In the genomic region with DNA sequence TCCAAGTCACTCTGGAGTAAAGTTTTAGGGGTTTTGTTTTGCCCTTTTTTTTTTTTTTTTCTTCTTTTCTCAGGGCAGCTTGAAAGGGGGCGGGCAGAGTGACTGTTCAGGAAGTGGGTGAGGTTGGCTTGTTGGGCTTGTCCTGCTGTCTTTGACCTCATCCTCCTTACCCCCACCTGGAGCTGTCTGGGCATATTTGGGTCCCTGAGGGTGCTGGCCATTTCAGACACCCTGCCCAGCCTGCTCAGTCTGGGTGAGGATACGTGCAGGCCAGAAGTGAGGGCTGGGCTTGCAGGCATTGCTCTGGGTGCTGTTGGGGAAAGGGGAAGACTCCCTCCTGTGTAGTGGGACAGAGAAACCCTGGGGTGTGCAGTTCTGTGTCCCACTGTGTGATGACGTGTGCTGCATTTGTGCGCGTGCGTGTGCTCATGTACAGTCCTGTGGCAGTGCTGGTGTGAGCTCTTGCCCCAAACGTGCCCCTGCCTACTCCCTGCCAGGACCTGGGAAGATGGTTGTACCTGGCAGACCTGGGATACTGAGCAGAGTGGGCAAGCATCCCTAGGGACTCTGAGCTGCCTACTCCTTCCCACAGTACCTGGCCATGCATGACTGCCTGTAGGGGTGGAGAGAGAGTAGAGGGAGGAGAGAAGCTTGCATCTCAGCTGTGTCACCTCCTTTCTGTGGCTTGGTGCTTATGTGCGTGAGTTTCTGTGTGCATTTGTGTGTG, we compare ENCODE assay signal across 9 mouse cellular contexts. TPM values are rescaled to one million over a fixed set of nuclear protein-coding genes. Genes with fewer than 3 reads are reported as not detected.
DNase-seq lines count a peak whose midpoint lies in the region; ATAC-seq and TF ChIP-seq lines count a peak whose summit lies in the region.
"Had no signal": no experiment of that assay in that cellular context is flagged by ENCODE, and none has a peak within 500 bp of the region (broad histone marks: within the 10 kb centered on the region; RNA-seq: fewer than 3 reads in every experiment).

No protein-coding gene starts in this region.

- H3K4me1 ChIP-seq in liver, postnatal 0 days (ENCODE audit: insufficient read depth), result peaks cover 45% of the 10 kb centered on the region
- peaks cover 30% of the 10 kb centered on the region for H3K4me1 ChIP-seq in stomach, embryonic 16.5 days (ENCODE audit: control insufficient read depth, insufficient read depth, low read length)

- H3K27me3 ChIP-seq in liver, postnatal 0 days (ENCODE audit: insufficient read depth, low read length), result no peaks in the 10 kb centered on the region
- H3K27me3 ChIP-seq in stomach, embryonic 16.5 days (ENCODE audit: control insufficient read depth, insufficient read depth, low read length), result no peaks in the 10 kb centered on the region

- TF ChIP-seq CTCF in liver, postnatal 0 days (IDR thresholded peaks at IDR 0.05; ENCODE audit: low read depth), result no peak

- H3K27ac ChIP-seq in liver, postnatal 0 days (ENCODE audit: low read depth), result peak overlapping the region; percentile 94; the same call in 1 of the 2 replicates
- peak overlapping the region; percentile 90 for H3K27ac ChIP-seq in stomach, embryonic 16.5 days (ENCODE audit: low read length)

- DNase-seq in cerebellum, adult 18-20 months, result peak; percentile 18 to 26
- DNase-seq in cerebellum, postnatal 14 days, result no peak
- DNase-seq in urinary bladder, adult 2 months (ENCODE audit: low spot score), result peak; percentile 29
- no peak for DNase-seq in urinary bladder, postnatal 36 days (ENCODE audit: low spot score in 2 of 2)
- peak; percentile 6 for DNase-seq in heart, postnatal 4 days
- peak; percentile 27 for DNase-seq in liver, postnatal 0 days
- DNase-seq in right cerebral cortex, adult 18-20 months, result no peak

- WGBS in liver, postnatal 0 days (ENCODE audit: insufficient replicate concordance), result 50% methylated on average over 8 of the region's 8 CpGs
- 80% methylated on average over 8 of the region's 8 CpGs for WGBS in stomach, embryonic 16.5 days

- H3K9me3 ChIP-seq in liver, postnatal 0 days (ENCODE audit: low read length), result no peaks in the 10 kb centered on the region
- H3K9me3 ChIP-seq in stomach, embryonic 16.5 days (replicated peaks; ENCODE audit: control insufficient read depth, low read length), result no peaks in the 10 kb centered on the region

- H3K9ac ChIP-seq in liver, postnatal 0 days (replicated peaks), result peak overlapping the region; percentile 92
- H3K9ac ChIP-seq in stomach, embryonic 16.5 days (ENCODE audit: low read length), result peak overlapping the region; percentile 95

- H3K4me3 ChIP-seq in liver, postnatal 0 days (ENCODE audit: low read depth, low read length), result peak overlapping the region; percentile 87
- H3K4me3 ChIP-seq in stomach, embryonic 16.5 days (replicated peaks; ENCODE audit: low read length), result peak overlapping the region; percentile 89

- H3K4me2 ChIP-seq in liver, postnatal 0 days (ENCODE audit: low read depth, low read length), result peak overlapping the region; percentile 90
- H3K4me2 ChIP-seq in stomach, embryonic 16.5 days (ENCODE audit: low read depth, low read length), result peak overlapping the region; percentile 83

- ATAC-seq in liver, postnatal 0 days, result no peak
- no peak for ATAC-seq in stomach, embryonic 16.5 days (ENCODE audit: insufficient read depth, low FRiP score)

- H3K36me3 ChIP-seq in liver, postnatal 0 days (replicated peaks; ENCODE audit: insufficient read depth, low read length), result peaks cover 18% of the 10 kb centered on the region
- peaks cover 14% of the 10 kb centered on the region; the same call in 1 of the 2 replicates for H3K36me3 ChIP-seq in stomach, embryonic 16.5 days (ENCODE audit: control insufficient read depth, insufficient read depth, low read length)

- TF ChIP-seq EP300 in liver, postnatal 0 days (IDR thresholded peaks at IDR 0.05; ENCODE audit: low read depth), result no peak

RNA-seq across cellular contexts. Expression of gene Cic, which starts 2.2 kb away (rescaled TPM):
- 30.8 and 58.8 TPM in 2 replicates for polyA plus RNA-seq in urinary bladder, adult 2 months (2012; rRNA removed)
- 100 to 1,000 TPM; 108 to 109 TPM for total RNA-seq in heart, postnatal 4 days (2021)
- 8.9 and 9.7 TPM in 2 replicates for polyA plus RNA-seq in liver, postnatal 0 days (2015; fragmentation: Nextera tagmentation; extraction: Ambion mirVana)
- 26.7 and 27.4 TPM in 2 replicates for polyA plus RNA-seq in stomach, embryonic 16.5 days (2015; fragmentation: Nextera tagmentation; extraction: Ambion mirVana)

RNA-seq across cellular contexts. Expression of gene Erf, which starts 19.1 kb away (rescaled TPM):
- 23.6 and 26.8 TPM in 2 replicates for polyA plus RNA-seq in urinary bladder, adult 2 months (2012; rRNA removed)
- total RNA-seq in heart, postnatal 4 days (2021), result 10 to 100 TPM; 47.5 to 53.2 TPM
- 4.6 and 5.2 TPM in 2 replicates for polyA plus RNA-seq in liver, postnatal 0 days (2015; fragmentation: Nextera tagmentation; extraction: Ambion mirVana)
- 6.9 and 11.0 TPM in 2 replicates for polyA plus RNA-seq in stomach, embryonic 16.5 days (2015; fragmentation: Nextera tagmentation; extraction: Ambion mirVana)

RNA-seq across cellular contexts. Expression of gene Pafah1b3, which starts 28.1 kb away (rescaled TPM):
- polyA plus RNA-seq in urinary bladder, adult 2 months (2012; rRNA removed), result 40.1 and 48.5 TPM in 2 replicates
- 10 to 100 TPM; 37.5 to 38.4 TPM for total RNA-seq in heart, postnatal 4 days (2021)
- polyA plus RNA-seq in liver, postnatal 0 days (2015; fragmentation: Nextera tagmentation; extraction: Ambion mirVana), result 23.4 and 25.4 TPM in 2 replicates
- polyA plus RNA-seq in stomach, embryonic 16.5 days (2015; fragmentation: Nextera tagmentation; extraction: Ambion mirVana), result 186 and 209 TPM in 2 replicates

RNA-seq across cellular contexts. Expression of gene Prr19, which starts 31.5 kb away (rescaled TPM):
- 0.06 TPM in 1 of 2 replicates, not detected in the other for polyA plus RNA-seq in urinary bladder, adult 2 months (2012; rRNA removed)
- not detected for total RNA-seq in heart, postnatal 4 days (2021)
- polyA plus RNA-seq in liver, postnatal 0 days (2015; fragmentation: Nextera tagmentation; extraction: Ambion mirVana), result not detected in 2 replicates
- polyA plus RNA-seq in stomach, embryonic 16.5 days (2015; fragmentation: Nextera tagmentation; extraction: Ambion mirVana), result 0.49 and 0.57 TPM in 2 replicates
- total RNA-seq: heart, postnatal 14 days had no signal

RNA-seq across cellular contexts. Expression of gene Gsk3a, which starts 32.1 kb away (rescaled TPM):
- polyA plus RNA-seq in urinary bladder, adult 2 months (2012; rRNA removed), result 79.0 and 83.3 TPM in 2 replicates
- total RNA-seq in heart, postnatal 4 days (2021), result 10 to 100 TPM; 68.2 to 70.9 TPM
- polyA plus RNA-seq in liver, postnatal 0 days (2015; fragmentation: Nextera tagmentation; extraction: Ambion mirVana), result 4.3 and 5.1 TPM in 2 replicates
- 5.7 and 6.3 TPM in 2 replicates for polyA plus RNA-seq in stomach, embryonic 16.5 days (2015; fragmentation: Nextera tagmentation; extraction: Ambion mirVana)

Comparison
In these comparisons a context has a peak if more than half of its experiments do, and no peak if none do; other contexts are left out.
1. DNase-seq: peak in cerebellum, adult 18-20 months (2 of 2), urinary bladder, adult 2 months (single experiment), heart, postnatal 4 days (single experiment) and liver, postnatal 0 days (single experiment); none in cerebellum, postnatal 14 days (0 of 2), urinary bladder, postnatal 36 days (0 of 2) and right cerebral cortex, adult 18-20 months (single experiment).